Mouse (Mus musculus): Measurements from ENCODE around the gene Olfr1168.
"Not testable (repeated sequence)": the region's sequence is repeated elsewhere in the genome, so short reads cannot be mapped to it uniquely, and the experiment has no call there.

Olfr1168 gene

DNA sequence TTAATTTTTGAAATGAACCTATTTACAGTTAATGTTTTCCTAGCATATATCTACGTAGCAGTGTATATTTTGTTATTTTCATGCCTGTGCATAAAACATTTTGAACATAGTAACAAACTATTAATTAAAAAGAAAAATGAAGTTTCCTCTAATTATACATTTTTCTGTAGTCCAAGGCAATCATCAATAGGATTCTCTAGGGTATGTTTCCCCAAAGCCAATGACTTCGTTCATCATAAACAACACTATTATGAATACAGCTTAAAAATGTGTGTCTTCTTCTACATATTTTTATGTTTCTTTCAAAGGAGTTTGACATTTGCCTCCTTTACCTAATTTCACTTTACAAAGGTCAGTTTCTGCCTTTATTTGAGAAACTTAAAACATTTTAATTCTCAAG, at the start of gene Olfr1168:
Gene Olfr1168, plus strand, starts transcription at position 301 of the 400 bp plus-strand sequence.
- DNase-seq (ENCODE audit: low spot score in 2 of 2): no peak

DNA sequence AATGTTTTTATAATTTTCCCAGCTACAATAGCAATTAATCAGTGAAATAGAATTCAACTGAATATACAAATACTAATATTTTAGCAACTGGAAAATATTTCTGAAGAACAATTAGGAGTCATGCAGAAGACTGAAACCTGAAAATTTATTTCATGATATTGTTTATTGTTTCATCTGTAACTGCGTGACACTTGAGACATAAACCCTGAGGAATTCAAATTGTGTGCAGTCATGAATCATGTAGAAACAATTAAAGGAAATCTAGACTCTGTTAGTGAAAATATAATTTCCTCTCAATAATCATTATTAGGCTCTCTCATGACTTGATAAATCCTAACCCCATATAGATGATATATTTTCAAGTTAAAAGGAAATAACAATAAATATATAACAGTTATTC, 26.6 kb upstream of the Olfr1168 start, which contains the start of gene Olfr1167:
Gene Olfr1167, minus strand, starts transcription at position 101 of the 400 bp plus-strand sequence.
- not testable (repeated sequence) for DNase-seq (ENCODE audit: low spot score in 2 of 2)

GRCm38 (mm10) chr2:88220784-88221183, 39.1 kb downstream of the Olfr1168 start:
- DNase-seq (ENCODE audit: low spot score in 2 of 2): no peak

- no peak for DNase-seq (ENCODE audit: low spot score in 2 of 2)
Observed at GRCm38 (mm10) chr2:88228234-88228633, 46.6 kb downstream of the Olfr1168 start, which contains the start of gene Olfr1170. Gene Olfr1170, minus strand, starts transcription at chr2:88228334.

All from spleen, postnatal 36 days (tissue).